Mouse (Mus musculus) forebrain, embryonic 14.5 days (tissue): ENCODE data around the gene Zfp950. TPM values are rescaled to one million over a fixed set of nuclear protein-coding genes. Genes with fewer than 3 reads are reported as not detected.
A peak's percentile ranks its signal among the peaks of the same experiment; 100 is the strongest.

Experiments used
- ATAC-seq: fragments of 200-750 bp; cut with Nextera tagmentation; 2 replicates; pipeline ENCODE4 v1.8.0; 2017; ENCODE audit warnings: mild to moderate bottlenecking, moderate library complexity
- DNase-seq: peaks from one replicate; pipeline ENCODE4 v3.0.0-alpha.2; 2015; ENCODE audit warnings: low spot score
- H3K27ac ChIP-seq: fragments of 300-500 bp; sonication (generic); 2 replicates; pipeline ENCODE4 v1.5.1; 2014; ENCODE audit warnings: low read depth, mild to moderate bottlenecking, control low read depth, low read length, moderate library complexity
- H3K27me3 ChIP-seq: fragments of 300-500 bp; sonication (generic); replicated peaks from 2 replicates; pipeline ENCODE4 v1.6.1; 2014; ENCODE audit warnings: low read length, control low read depth, mixed read lengths; ENCODE audit not compliant: control insufficient read depth, insufficient read depth
- H3K36me3 ChIP-seq: fragments of 300-500 bp; sonication (generic); 2 replicates; pipeline ENCODE4 v1.6.1; 2014; ENCODE audit warnings: low read length, control low read depth; ENCODE audit not compliant: control insufficient read depth, insufficient read depth
- H3K4me1 ChIP-seq: fragments of 300-500 bp; sonication (generic); 2 replicates; pipeline ENCODE4 v1.6.1; 2014; ENCODE audit warnings: antibody characterized with exemption, low read length, control low read depth; ENCODE audit not compliant: control insufficient read depth, insufficient read depth
- H3K4me2 ChIP-seq: fragments of 300-500 bp; sonication (generic); 2 replicates; pipeline ENCODE4 v1.6.1; 2014; ENCODE audit warnings: mild to moderate bottlenecking, control low read depth, low read length
- H3K4me3 ChIP-seq: fragments of 300-500 bp; sonication (generic); 2 replicates; pipeline ENCODE4 v1.5.1; 2014; ENCODE audit warnings: low read depth, low read length, control low read depth
- H3K9ac ChIP-seq: fragments of 300-500 bp; sonication (generic); 2 replicates; pipeline ENCODE4 v1.6.1; 2014; ENCODE audit warnings: mild to moderate bottlenecking, low read length, control low read depth, moderate library complexity
- H3K9me3 ChIP-seq: fragments of 300-500 bp; sonication (generic); replicated peaks from 2 replicates; pipeline ENCODE4 v1.6.1; 2016; ENCODE audit warnings: low read length, control low read depth, mixed read lengths; ENCODE audit not compliant: control insufficient read depth
- WGBS: fragments of 180-500 bp; shearing (Covaris S2); extraction: QIAGEN DNeasy Blood & Tissue Kit; methylation state at CpG from one replicate; pipeline ENCODE4 v1.1.7; 2014; 5-methylcytosine and 5-hydroxymethylcytosine counted together
- polyA plus RNA-seq: library from polyadenylated mRNA; unstranded; fragments of >200 nt; fragmentation: Nextera tagmentation; extraction: Ambion mirVana; gene quantifications from 2 replicates; pipeline ENCODE4 v1.2.1, GENCODE M21; 2014

The Zfp950 gene
- polyA plus RNA-seq, 1 experiment from 2014 or later = 39.2 TPM

GRCm38 (mm10) chr19:61049413-61049812, 91.2 kb downstream of the Zfp950 start:
- WGBS = 89% methylated on average over 1 of the region's 1 CpGs
- Histone ChIP-seq H3K36me3 (no peaks in the 10 kb centered on the region), H3K27ac (no peak overlapping the region), H3K4me1 (no peaks in the 10 kb centered on the region), H3K4me3 (no peak overlapping the region), H3K9ac (no peak overlapping the region), H3K27me3 (no peaks in the 10 kb centered on the region), H3K9me3 (0 out of 2 replicates have a peak, but pooled peaks cover 2% of the 10 kb centered on the region), H3K4me2 (no peak overlapping the region)
- ATAC-seq = no peak
- no peak for DNase-seq

DNA sequence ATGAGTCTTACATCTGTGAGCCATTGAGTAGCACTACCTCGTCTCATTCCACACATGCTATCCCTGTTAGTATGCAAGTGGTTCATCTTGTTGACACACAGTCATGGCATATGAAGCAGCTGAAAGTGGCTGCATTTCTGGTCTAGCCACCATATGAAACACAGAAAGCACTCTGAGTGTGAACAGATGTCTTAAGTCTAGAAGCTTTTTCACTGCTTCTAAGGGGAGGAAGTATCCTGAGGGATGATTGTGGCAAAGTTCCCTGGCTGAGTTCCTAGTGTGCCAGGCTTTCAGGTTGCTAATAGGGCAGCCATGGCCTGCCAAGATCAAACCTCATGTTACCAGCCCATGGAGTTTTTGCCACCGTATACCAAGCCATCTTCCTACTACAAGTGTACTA, 92.0 kb downstream of the Zfp950 start:
- H3K4me3 ChIP-seq = no peak overlapping the region
- no peaks in the 10 kb centered on the region for H3K36me3 ChIP-seq
- 77% methylated on average over 2 of the region's 2 CpGs for WGBS
- no peak overlapping the region for H3K4me2 ChIP-seq
- H3K27me3 ChIP-seq = no peaks in the 10 kb centered on the region
- H3K4me1 ChIP-seq = no peaks in the 10 kb centered on the region
- peak; percentile 15 for DNase-seq
- H3K9me3 ChIP-seq = no peaks in the 10 kb centered on the region
- no peak overlapping the region for H3K27ac ChIP-seq
- H3K9ac ChIP-seq = no peak overlapping the region
- ATAC-seq = no peak

DNA sequence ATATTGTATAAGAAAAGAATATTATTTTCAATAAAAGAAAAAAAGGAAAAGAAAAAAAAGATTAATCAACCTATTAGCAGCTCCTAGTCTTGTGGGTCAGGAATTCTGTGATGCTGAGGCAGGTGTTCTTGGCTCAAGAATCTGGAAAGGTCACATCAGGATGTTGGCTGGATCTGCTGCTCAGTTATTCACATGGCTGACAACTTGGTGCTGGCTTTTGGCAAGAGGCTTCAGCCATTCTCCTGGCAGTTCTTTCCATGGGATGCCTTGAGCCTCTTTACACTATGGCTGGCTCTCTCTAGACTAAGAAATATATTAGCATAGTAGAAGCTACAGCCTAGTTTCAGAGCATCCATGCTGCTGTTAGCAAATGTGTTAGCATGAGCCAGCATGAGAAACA, 101.5 kb downstream of the Zfp950 start:
- DNase-seq = no peak
- no peaks in the 10 kb centered on the region for H3K9me3 ChIP-seq
- no peak overlapping the region for H3K4me3 ChIP-seq
- H3K36me3 ChIP-seq = no peaks in the 10 kb centered on the region
- ATAC-seq = no peak
- H3K27ac ChIP-seq = no peak overlapping the region
- no peaks in the 10 kb centered on the region for H3K27me3 ChIP-seq
- no peaks in the 10 kb centered on the region for H3K4me1 ChIP-seq
- H3K9ac ChIP-seq = no peak overlapping the region
- no peak overlapping the region for H3K4me2 ChIP-seq

GRCm38 (mm10) chr19:61031570-61031969, 109.1 kb downstream of the Zfp950 start:
- no peak overlapping the region for H3K9ac ChIP-seq
- no peaks in the 10 kb centered on the region for H3K27me3 ChIP-seq
- H3K27ac ChIP-seq = no peak overlapping the region
- no peak for DNase-seq
- H3K36me3 ChIP-seq = no peaks in the 10 kb centered on the region
- no peaks in the 10 kb centered on the region for H3K9me3 ChIP-seq
- no peak overlapping the region for H3K4me2 ChIP-seq
- no peak overlapping the region for H3K4me3 ChIP-seq
- no peaks in the 10 kb centered on the region for H3K4me1 ChIP-seq
- no peak for ATAC-seq
- WGBS = 91% methylated on average over 2 of the region's 2 CpGs

DNA sequence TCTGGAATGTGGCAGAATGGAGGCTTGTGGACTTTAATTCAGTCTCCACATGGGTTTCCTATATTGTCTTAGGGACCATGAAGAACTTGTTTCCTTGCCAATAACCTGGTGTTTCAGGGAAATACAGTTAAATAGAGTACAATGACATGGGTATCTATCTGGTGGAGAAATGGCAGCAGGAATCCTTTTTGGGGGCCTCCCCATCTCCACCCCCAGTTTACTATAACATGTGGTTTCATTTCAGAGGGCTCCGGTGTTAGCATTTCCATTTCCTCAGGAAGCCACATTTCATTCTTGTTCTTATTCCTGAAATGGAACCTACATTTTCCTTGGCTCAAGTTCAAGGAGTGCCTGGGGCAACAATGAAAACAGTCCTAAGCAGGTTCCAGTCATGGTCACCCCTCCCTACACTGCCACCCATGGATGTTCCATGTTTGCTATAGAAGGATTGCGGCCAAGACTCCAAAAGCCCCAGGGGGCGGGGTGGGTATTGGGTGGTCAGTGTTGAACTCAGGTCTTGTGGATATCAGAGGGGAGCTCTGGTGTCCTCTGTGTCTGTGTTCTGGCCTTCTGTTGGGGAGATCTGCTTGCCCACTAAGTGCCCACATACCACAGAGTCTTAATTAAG, 118.6 kb downstream of the Zfp950 start:
- WGBS = 95% methylated on average over 3 of the region's 3 CpGs

GRCm38 (mm10) chr19:61021502-61021901, 119.1 kb downstream of the Zfp950 start:
- DNase-seq = peak; percentile 62
- H3K9ac ChIP-seq = no peak overlapping the region
- ATAC-seq = peak; percentile 72; the same call in 1 of the 2 replicates
- no peak overlapping the region for H3K4me2 ChIP-seq
- no peak overlapping the region for H3K27ac ChIP-seq
- H3K36me3 ChIP-seq = no peaks in the 10 kb centered on the region
- WGBS = 74% methylated on average over 2 of the region's 2 CpGs
- H3K4me3 ChIP-seq = no peak overlapping the region
- no peaks in the 10 kb centered on the region for H3K9me3 ChIP-seq
- H3K27me3 ChIP-seq = no peaks in the 10 kb centered on the region
- H3K4me1 ChIP-seq = no peaks in the 10 kb centered on the region

More for the DNA sequence above, 118.6 kb downstream of the Zfp950 start:
- ATAC-seq = no peak
- no peak overlapping the region for H3K4me2 ChIP-seq
- H3K4me3 ChIP-seq = no peak overlapping the region
- DNase-seq = peak; percentile 3
- H3K9ac ChIP-seq = no peak overlapping the region
- no peaks in the 10 kb centered on the region for H3K36me3 ChIP-seq
- no peaks in the 10 kb centered on the region for H3K27me3 ChIP-seq
- H3K4me1 ChIP-seq = no peaks in the 10 kb centered on the region
- H3K9me3 ChIP-seq = no peaks in the 10 kb centered on the region
- H3K27ac ChIP-seq = no peak overlapping the region

- 89% methylated on average over 1 of the region's 1 CpGs for WGBS
- Histone ChIP-seq H3K36me3 (no peaks in the 10 kb centered on the region), H3K4me1 (no peaks in the 10 kb centered on the region), H3K4me2 (no peak overlapping the region), H3K4me3 (no peak overlapping the region), H3K27ac (no peak overlapping the region), H3K9ac (no peak overlapping the region), H3K9me3 (no peaks in the 10 kb centered on the region), H3K27me3 (no peaks in the 10 kb centered on the region)
- no peak for DNase-seq
- ATAC-seq = no peak
Measured at GRCm38 (mm10) chr19:61017477-61018266, 123.0 kb downstream of the Zfp950 start.

DNA sequence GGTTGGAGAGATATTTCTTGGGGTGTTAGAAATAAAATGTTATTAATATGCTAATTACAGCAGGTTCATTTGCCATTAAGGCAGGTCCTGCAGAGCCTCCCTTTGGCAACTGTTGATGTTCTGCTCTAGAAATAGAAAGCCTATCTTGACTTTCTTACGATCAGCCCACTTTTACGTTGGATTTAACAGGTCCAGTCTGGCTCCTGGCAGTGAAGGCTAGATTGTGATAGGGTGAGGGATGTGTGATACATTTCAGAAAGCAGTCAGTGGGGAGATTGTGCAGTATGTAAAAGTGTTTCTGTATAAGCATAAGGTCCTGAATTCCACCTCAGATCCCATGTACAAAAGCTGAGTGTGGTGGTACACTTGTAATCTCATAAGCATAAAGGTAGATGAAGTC, 131.4 kb downstream of the Zfp950 start:
- ATAC-seq (no peak), DNase-seq (no peak)
- Histone ChIP-seq H3K27me3 (no peaks in the 10 kb centered on the region), H3K9ac (no peak overlapping the region), H3K9me3 (no peaks in the 10 kb centered on the region), H3K4me1 (no peaks in the 10 kb centered on the region), H3K36me3 (no peaks in the 10 kb centered on the region), H3K27ac (no peak overlapping the region), H3K4me2 (no peak overlapping the region), H3K4me3 (no peak overlapping the region)
- WGBS = 89% methylated on average over 2 of the region's 2 CpGs
